Mouse (Mus musculus): Measurements from ENCODE around the gene Nin.

GRCm38 (mm10) chr12:69985546-69985945, 128.0 kb downstream of the Nin start:
- TF ChIP-seq CTCF (IDR thresholded peaks at IDR 0.05; ENCODE audit: low read depth) (no peak), EP300 (optimal IDR thresholded peaks at IDR 0.05) (no peak)
